Mouse (Mus musculus) E14TG2a.4 (cell line): Measurements from ENCODE around the gene Zbtb3.

ENCODE experiments used
- CTCF ChIP-seq: conservative IDR thresholded peaks from 2 replicates; pipeline ENCODE4 v1.5.1; 2014; ENCODE audit warnings: low read length
- NANOG ChIP-seq: IDR thresholded peaks from 2 replicates; pipeline ENCODE4 v1.6.1; 2014; ENCODE audit warnings: borderline replicate concordance, low read length, mixed read lengths

DNA sequence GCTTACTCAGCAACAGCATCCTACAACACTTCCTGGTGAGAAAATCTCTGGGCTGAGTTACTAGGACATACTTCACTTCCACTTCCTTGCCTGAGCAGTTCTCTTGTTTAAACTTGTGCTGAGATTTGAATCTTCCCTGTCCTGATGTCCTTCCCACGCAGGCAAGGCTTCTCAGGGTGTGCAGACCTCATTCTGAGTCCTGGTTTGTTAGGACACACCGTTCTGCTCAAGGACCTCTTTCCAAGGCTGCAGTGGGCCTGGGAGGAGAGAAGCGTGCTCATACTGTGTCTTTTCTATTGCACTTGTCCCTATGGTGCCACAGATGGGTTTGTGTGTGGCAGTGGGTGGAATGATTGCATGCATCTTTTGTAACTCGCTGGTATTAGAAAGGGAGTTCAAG is 30.6 kb downstream of the Zbtb3 start:
- TF ChIP-seq CTCF (no peak), NANOG (no peak)
